Mouse (Mus musculus) kidney, embryonic 16.5 days (tissue): ENCODE results near the gene Cox4i2. TPM values are rescaled to one million over a fixed set of nuclear protein-coding genes. Genes with fewer than 3 reads are reported as not detected.

Source experiments
- ATAC-seq: fragments of 200-750 bp; cut with Nextera tagmentation; 2 replicates; pipeline ENCODE4 v1.8.0; 2017; ENCODE audit warnings: moderate TSS enrichment; ENCODE audit not compliant: low FRiP score, low TSS enrichment
- H3K27ac ChIP-seq: fragments of 300-500 bp; sonication (generic); 2 replicates; pipeline ENCODE4 v1.5.1; 2014; ENCODE audit warnings: low read length
- H3K27me3 ChIP-seq: fragments of 300-500 bp; sonication (generic); 2 replicates; pipeline ENCODE4 v1.6.1; 2014; ENCODE audit warnings: low read length, control low read depth, mixed read lengths; ENCODE audit not compliant: insufficient read depth
- H3K36me3 ChIP-seq: fragments of 300-500 bp; sonication (generic); 2 replicates; pipeline ENCODE4 v1.6.1; 2014; ENCODE audit warnings: low read length, control low read depth, mixed read lengths; ENCODE audit not compliant: insufficient read depth
- H3K4me1 ChIP-seq: fragments of 300-500 bp; sonication (generic); 2 replicates; pipeline ENCODE4 v1.6.1; 2014; ENCODE audit warnings: low read length, control low read depth, mixed read lengths; ENCODE audit not compliant: insufficient read depth
- H3K4me2 ChIP-seq: fragments of 300-500 bp; sonication (generic); replicated peaks from 2 replicates; pipeline ENCODE4 v1.6.1; 2014; ENCODE audit warnings: low read depth, low read length
- H3K4me3 ChIP-seq: fragments of 300-500 bp; sonication (generic); 2 replicates; pipeline ENCODE4 v1.5.1; 2014; ENCODE audit warnings: mild to moderate bottlenecking, low read length
- H3K9ac ChIP-seq: fragments of 300-500 bp; sonication (generic); replicated peaks from 2 replicates; pipeline ENCODE4 v1.6.1; 2014; ENCODE audit warnings: low read length
- H3K9me3 ChIP-seq: fragments of 300-500 bp; sonication (generic); 2 replicates; pipeline ENCODE4 v1.6.1; 2016; ENCODE audit warnings: low read length, control low read depth
- WGBS: fragments of 180-500 bp; shearing (Covaris S2); extraction: QIAGEN DNeasy Blood & Tissue Kit; methylation state at CpG from one replicate; pipeline ENCODE4 v1.1.7; 2014; 5-methylcytosine and 5-hydroxymethylcytosine counted together
- polyA plus RNA-seq: library from polyadenylated mRNA; unstranded; fragments of >200 nt; fragmentation: Nextera tagmentation; extraction: Ambion mirVana; gene quantifications from 2 replicates; pipeline ENCODE4 v1.2.1, GENCODE M21; 2015

Cox4i2 gene
- polyA plus RNA-seq, 1 experiment from 2014 or later, result 22.1 TPM

GRCm38 (mm10) chr2:152788892-152789421 lies 35.0 kb downstream of the Cox4i2 start:
- H3K36me3 ChIP-seq, result peaks cover 6% of the 10 kb centered on the region; the same call in 1 of the 2 replicates
- 0 out of 2 replicates have a peak, but pooled peaks cover 2% of the 10 kb centered on the region for H3K9me3 ChIP-seq
- H3K27me3 ChIP-seq, result no peaks in the 10 kb centered on the region
- H3K4me1 ChIP-seq, result peaks cover 56% of the 10 kb centered on the region
- H3K4me3 ChIP-seq, result no peak overlapping the region
- 59% methylated on average over 6 of the region's 6 CpGs for WGBS
- peak overlapping the region; percentile 65; the same call in 1 of the 2 replicates for H3K27ac ChIP-seq
- H3K4me2 ChIP-seq, result no peak overlapping the region
- H3K9ac ChIP-seq, result no peak overlapping the region
- no peak for ATAC-seq

- H3K9me3 ChIP-seq, result no peaks in the 10 kb centered on the region
- no peak overlapping the region for H3K4me2 ChIP-seq
- H3K9ac ChIP-seq, result no peak overlapping the region
- no peaks in the 10 kb centered on the region for H3K27me3 ChIP-seq
- peaks cover 6% of the 10 kb centered on the region; the same call in 1 of the 2 replicates for H3K36me3 ChIP-seq
- H3K4me1 ChIP-seq, result peaks cover 62% of the 10 kb centered on the region
- ATAC-seq, result no peak
- peak overlapping the region; percentile 65; the same call in 1 of the 2 replicates for H3K27ac ChIP-seq
- WGBS, result 21% methylated on average over 4 of the region's 4 CpGs
- H3K4me3 ChIP-seq, result no peak overlapping the region
Measured at GRCm38 (mm10) chr2:152789591-152789999, 35.6 kb downstream of the Cox4i2 start.

- Histone ChIP-seq H3K9ac (no peak overlapping the region), H3K9me3 (no peaks in the 10 kb centered on the region), H3K36me3 (peaks cover 6% of the 10 kb centered on the region; the same call in 1 of the 2 replicates), H3K27me3 (no peaks in the 10 kb centered on the region), H3K4me2 (no peak overlapping the region), H3K4me1 (peaks cover 50% of the 10 kb centered on the region), H3K4me3 (no peak overlapping the region), H3K27ac (0 out of 2 replicates have a peak overlapping the region, but pooled peaks have one; percentile 9)
- 61% methylated on average over 2 of the region's 2 CpGs for WGBS
- 0 out of 2 replicates have a peak, but pooled peaks have one; percentile 32 for ATAC-seq
Measured at GRCm38 (mm10) chr2:152792461-152792860, 38.5 kb downstream of the Cox4i2 start.

GRCm38 (mm10) chr2:152793381-152793780 lies 39.4 kb downstream of the Cox4i2 start:
- Histone ChIP-seq H3K4me1 (peaks cover 44% of the 10 kb centered on the region), H3K4me2 (no peak overlapping the region), H3K9ac (no peak overlapping the region), H3K36me3 (peaks cover 6% of the 10 kb centered on the region; the same call in 1 of the 2 replicates), H3K9me3 (no peaks in the 10 kb centered on the region), H3K4me3 (no peak overlapping the region), H3K27ac (no peak overlapping the region), H3K27me3 (no peaks in the 10 kb centered on the region)
- WGBS, result 78% methylated on average over 5 of the region's 5 CpGs
- no peak for ATAC-seq

- 59% methylated on average over 9 of the region's 9 CpGs for WGBS
- H3K36me3 ChIP-seq, result peaks cover 6% of the 10 kb centered on the region; the same call in 1 of the 2 replicates
- H3K4me2 ChIP-seq, result no peak overlapping the region
- H3K27me3 ChIP-seq, result no peaks in the 10 kb centered on the region
- no peak overlapping the region for H3K4me3 ChIP-seq
- H3K9me3 ChIP-seq, result no peaks in the 10 kb centered on the region
- peak; percentile 46; the same call in 1 of the 2 replicates for ATAC-seq
- no peak overlapping the region for H3K9ac ChIP-seq
- peak overlapping the region; percentile 70 for H3K27ac ChIP-seq
- H3K4me1 ChIP-seq, result peaks cover 38% of the 10 kb centered on the region
Measured at GRCm38 (mm10) chr2:152794281-152794827, 40.4 kb downstream of the Cox4i2 start.

GRCm38 (mm10) chr2:152797589-152797988 lies 43.6 kb downstream of the Cox4i2 start:
- H3K4me2 ChIP-seq, result no peak overlapping the region
- no peaks in the 10 kb centered on the region for H3K9me3 ChIP-seq
- H3K9ac ChIP-seq, result no peak overlapping the region
- no peaks in the 10 kb centered on the region for H3K36me3 ChIP-seq
- WGBS, result 83% methylated on average over 1 of the region's 1 CpGs
- no peak for ATAC-seq
- H3K4me1 ChIP-seq, result peaks cover 24% of the 10 kb centered on the region; the same call in 1 of the 2 replicates
- no peak overlapping the region for H3K4me3 ChIP-seq
- no peaks in the 10 kb centered on the region for H3K27me3 ChIP-seq
- H3K27ac ChIP-seq, result no peak overlapping the region

GRCm38 (mm10) chr2:152799954-152800761 lies 46.2 kb downstream of the Cox4i2 start:
- H3K27me3 ChIP-seq, result no peaks in the 10 kb centered on the region
- 42% methylated on average over 7 of the region's 7 CpGs for WGBS
- ATAC-seq, result no peak

GRCm38 (mm10) chr2:152800762-152801113 lies 46.8 kb downstream of the Cox4i2 start:
- ATAC-seq, result no peak

More at GRCm38 (mm10) chr2:152799954-152800761, 46.2 kb downstream of the Cox4i2 start:
- Histone ChIP-seq H3K4me3 (no peak overlapping the region), H3K4me1 (peaks cover 23% of the 10 kb centered on the region), H3K4me2 (no peak overlapping the region), H3K9me3 (no peaks in the 10 kb centered on the region), H3K36me3 (no peaks in the 10 kb centered on the region), H3K9ac (no peak overlapping the region), H3K27ac (no peak overlapping the region)

GRCm38 (mm10) chr2:152802303-152802702 lies 48.3 kb downstream of the Cox4i2 start:
- no peak for ATAC-seq
- H3K27me3 ChIP-seq, result no peaks in the 10 kb centered on the region
- 85% methylated on average over 10 of the region's 10 CpGs for WGBS

More at GRCm38 (mm10) chr2:152800762-152801113, 46.8 kb downstream of the Cox4i2 start:
- no peak overlapping the region for H3K4me2 ChIP-seq
- H3K9ac ChIP-seq, result no peak overlapping the region
- no peaks in the 10 kb centered on the region for H3K27me3 ChIP-seq
- H3K4me3 ChIP-seq, result no peak overlapping the region
- no peaks in the 10 kb centered on the region for H3K9me3 ChIP-seq
- H3K36me3 ChIP-seq, result no peaks in the 10 kb centered on the region
- H3K4me1 ChIP-seq, result peaks cover 27% of the 10 kb centered on the region
- no peak overlapping the region for H3K27ac ChIP-seq

More at GRCm38 (mm10) chr2:152802303-152802702, 48.3 kb downstream of the Cox4i2 start:
- Histone ChIP-seq H3K4me2 (no peak overlapping the region), H3K36me3 (no peaks in the 10 kb centered on the region), H3K4me1 (peaks cover 34% of the 10 kb centered on the region), H3K9ac (no peak overlapping the region), H3K9me3 (no peaks in the 10 kb centered on the region), H3K4me3 (no peak overlapping the region), H3K27ac (no peak overlapping the region)
